Mouse (Mus musculus) R1 (cell line): ENCODE results near the gene Fam171a2.

Experiments used
- DNase-seq: peaks from one replicate; pipeline ENCODE4 v3.0.0-alpha.2; 2018; ENCODE audit warnings: low read depth, low spot score

The Fam171a2 gene

DNA sequence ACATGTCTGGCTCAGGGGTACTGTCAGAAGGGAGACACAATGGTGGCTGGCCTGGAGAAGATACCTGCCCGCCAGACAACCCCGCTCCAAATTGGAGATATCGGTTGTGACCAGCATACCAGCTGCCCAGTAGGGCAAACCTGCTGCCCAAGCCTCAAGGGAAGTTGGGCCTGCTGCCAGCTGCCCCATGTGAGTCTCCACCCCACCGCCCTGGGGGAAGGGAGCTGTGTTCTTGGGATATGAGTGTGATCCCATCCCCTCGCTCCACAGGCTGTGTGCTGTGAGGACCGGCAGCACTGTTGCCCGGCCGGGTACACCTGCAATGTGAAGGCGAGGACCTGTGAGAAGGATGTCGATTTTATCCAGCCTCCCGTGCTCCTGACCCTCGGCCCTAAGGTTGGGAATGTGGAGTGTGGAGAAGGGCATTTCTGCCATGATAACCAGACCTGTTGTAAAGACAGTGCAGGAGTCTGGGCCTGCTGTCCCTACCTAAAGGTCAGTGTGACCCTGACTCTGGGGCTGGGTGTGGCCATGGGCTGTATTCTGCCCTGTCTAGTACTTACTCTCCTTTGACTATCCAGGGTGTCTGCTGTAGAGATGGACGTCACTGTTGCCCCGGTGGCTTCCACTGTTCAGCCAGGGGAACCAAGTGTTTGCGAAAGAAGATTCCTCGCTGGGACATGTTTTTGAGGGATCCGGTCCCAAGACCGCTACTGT, 11.6 kb downstream of the Fam171a2 start:
- no peak for DNase-seq

DNA sequence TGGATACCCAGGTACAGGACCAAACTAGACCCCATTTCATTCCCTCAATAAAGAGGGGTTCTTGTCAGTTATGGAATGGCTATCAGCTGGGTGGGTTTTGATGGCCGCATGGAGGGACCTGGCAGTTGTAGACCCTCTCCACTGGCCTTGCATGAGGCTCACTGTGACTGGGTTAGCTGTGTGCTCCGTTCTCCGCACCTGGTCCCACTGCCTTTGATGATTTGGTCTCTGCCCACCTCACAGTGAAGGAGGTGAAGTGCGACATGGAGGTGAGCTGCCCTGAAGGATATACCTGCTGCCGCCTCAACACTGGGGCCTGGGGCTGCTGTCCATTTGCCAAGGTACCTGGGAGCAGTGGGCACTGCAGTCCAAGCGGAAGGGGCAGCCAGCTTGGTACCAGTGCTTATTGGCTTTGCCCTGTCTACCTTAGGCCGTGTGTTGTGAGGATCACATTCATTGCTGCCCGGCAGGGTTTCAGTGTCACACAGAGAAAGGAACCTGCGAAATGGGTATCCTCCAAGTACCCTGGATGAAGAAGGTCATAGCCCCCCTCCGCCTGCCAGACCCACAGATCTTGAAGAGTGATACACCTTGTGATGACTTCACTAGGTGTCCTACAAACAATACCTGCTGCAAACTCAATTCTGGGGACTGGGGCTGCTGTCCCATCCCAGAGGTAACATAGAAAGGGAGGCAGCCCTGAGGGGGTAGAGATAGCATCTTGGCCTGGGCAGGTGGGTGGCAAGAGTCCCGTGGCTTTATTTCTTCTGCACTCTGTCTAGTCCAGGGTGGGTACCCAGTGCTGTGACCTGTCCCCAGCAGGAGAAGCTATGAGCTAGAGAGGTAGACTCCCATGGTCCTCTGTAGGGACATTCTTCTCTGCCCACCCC, 12.4 kb downstream of the Fam171a2 start:
- no peak for DNase-seq

DNA sequence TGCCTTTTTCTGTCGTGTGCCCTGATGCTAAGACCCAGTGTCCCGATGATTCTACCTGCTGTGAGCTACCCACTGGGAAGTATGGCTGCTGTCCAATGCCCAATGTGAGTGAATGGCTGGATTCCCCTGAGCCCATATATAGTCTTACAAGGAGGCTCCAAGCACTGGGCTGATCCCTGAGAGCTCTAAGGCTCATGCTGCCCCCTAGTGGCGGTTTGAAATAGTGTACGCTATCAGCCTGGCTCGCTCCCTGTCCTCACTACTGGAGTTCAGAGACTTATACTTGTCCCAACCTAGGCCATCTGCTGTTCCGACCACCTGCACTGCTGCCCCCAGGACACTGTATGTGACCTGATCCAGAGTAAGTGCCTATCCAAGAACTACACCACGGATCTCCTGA, 13.1 kb downstream of the Fam171a2 start:
- DNase-seq, result peak; percentile 89

DNA sequence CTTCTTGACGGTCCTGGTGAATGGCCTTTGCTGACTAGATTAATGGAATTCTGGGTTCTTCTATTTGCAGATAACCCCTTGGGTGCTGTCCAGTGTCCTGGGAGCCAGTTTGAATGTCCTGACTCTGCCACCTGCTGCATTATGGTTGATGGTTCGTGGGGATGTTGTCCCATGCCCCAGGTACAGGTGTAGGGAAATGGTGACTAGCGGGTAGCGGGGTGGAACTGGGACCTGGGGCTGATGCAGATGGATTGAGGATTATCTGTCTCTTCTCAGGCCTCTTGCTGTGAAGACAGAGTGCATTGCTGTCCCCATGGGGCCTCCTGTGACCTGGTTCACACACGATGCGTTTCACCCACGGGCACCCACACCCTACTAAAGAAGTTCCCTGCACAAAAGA, 13.6 kb downstream of the Fam171a2 start:
- DNase-seq, result no peak

DNA sequence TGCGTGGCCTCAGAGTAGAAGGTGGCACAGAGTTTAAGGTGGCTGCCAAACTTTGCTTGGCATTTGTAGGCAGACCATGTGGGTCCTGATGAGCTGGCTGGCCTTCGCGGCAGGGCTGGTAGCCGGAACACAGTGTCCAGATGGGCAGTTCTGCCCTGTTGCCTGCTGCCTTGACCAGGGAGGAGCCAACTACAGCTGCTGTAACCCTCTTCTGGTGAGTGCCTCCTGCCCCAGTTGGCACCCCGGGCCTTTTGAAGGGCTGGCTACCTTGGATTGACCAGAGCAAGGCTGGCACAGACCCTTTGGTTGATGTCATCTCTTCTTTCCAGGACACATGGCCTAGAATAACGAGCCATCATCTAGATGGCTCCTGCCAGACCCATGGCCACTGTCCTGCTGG, 14.6 kb downstream of the Fam171a2 start:
- DNase-seq, result no peak

DNA sequence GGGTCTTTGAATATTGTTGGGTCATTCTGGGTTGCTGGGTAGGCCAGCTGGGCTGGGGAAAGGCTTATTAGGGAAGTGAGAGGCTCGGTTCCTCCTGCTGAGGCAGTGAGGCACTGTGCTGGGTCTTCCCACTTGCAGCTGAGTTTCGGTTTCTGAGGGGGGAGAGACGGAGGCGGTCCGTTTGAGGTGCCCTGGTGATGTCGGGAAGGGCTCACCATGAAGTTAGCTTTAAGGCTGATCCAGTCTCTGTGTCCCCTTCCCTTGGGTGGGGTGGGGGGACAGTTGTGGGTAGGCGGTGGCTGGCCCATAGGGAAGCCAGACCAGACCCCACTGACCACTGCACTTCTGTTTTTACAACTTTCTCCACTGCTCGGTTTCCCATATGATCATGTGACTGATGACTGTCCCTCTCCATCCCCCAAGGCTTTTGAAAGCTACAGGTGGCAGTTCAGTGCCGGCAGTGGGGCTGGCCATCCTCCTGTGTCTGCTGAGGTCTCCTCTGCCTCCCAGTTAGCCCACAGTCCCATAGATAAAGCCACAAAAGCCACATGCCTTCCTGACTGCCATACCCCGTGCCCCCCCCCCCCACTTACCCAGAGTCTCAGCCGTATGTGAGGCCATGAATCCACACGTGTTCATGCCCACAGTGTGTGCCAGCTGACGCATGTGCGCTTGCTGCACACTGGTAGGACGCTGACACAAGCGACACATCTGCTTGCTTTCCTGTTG, 15.2 kb downstream of the Fam171a2 start:
- DNase-seq, result no peak

DNA sequence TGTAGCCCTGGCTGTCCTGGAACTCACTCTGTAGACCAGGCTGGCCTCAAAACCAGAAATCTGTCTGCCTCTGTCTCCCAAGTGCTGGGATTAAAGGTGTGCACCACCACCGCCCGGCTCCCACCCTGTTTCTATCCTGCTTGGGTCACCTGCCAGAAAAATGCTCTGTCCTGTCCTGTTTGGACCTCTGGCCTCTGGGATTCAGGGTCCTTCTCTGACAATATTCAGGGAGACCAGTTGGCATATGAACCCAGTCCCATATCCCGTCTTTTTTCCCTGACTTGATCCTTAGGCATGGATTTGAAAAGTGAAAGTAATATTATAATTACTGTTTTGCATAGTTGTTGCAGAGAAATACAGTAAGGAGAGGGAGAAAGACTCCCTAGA, 15.8 kb downstream of the Fam171a2 start:
- no peak for DNase-seq

DNA sequence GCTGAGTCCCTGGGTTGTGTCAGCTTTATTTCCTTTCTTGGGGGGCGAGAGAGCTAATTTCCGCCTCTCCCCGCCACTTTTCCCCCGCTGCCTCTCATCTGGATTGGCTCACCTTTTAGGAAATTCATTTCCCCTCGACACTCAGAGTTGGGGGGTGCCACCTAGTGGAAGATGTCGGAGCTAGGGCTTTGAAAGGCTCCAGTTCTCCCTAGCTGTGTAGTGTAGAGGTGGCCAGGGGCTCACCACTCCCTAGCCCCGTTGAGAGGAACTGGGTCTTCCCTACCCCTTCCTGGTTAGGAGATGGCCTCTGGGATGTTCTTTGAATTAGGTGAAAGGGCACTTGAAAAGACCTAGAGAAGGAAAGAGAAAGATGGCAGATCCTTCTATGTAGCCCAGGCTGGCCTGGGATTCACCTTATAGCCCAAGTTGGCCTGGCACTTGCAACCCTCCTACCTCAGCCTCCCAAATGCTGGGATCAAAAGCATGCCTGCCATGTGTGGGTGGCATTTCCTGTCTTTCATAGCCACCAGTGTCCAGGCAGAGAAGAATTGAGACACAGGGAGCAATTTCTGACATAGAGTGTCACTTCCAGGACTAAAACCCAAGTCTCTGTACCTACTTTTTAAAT, 16.4 kb downstream of the Fam171a2 start:
- DNase-seq, result peak; percentile 94

DNA sequence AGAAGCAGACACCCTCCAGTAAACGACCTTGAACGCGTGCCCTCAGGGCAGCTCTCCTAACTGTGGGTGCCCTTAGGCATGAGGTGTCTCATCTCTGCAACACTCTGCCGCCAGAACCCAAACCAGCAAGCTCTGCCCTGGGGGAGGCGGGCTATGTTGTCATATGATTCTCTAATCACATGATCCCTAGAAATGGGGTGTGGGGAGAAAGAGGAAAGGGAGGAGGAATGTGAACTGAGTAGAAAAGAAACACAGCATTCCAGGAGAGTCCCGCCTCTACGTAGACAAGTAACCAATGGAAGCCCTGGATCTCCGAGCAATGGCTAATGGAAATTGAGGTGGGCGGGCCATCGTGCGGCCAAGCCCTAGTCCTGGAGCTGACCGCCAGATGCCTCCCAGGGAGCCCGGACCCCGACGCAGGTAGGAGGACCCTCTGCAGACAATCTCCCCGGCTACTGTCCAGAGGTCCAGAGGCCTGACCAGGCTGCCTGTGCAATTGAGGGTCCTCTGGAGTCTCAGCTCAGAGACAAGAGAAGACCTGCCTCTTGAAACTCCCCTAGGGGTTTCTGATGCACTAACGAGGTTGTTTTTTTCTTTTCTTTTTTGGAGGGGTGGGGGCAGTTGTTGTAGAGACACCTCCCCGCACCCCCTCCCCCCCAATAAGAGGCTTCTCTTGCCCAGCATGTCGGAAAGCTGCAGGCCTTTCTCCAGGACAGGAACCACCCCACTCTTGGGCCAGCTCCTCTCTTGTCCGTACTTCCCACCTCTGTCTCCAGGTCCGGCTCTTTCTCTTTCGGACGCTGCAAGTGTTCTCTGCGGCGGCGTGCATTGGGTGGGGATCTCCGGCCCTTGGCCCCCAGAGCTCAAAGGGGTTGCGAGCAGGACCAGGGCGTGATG, 17.1 kb downstream of the Fam171a2 start, which contains the start of gene Grn:
Grn (plus strand) TSS at position 195 of the 897 bp plus-strand sequence.
- peak; percentile 99 for DNase-seq

DNA sequence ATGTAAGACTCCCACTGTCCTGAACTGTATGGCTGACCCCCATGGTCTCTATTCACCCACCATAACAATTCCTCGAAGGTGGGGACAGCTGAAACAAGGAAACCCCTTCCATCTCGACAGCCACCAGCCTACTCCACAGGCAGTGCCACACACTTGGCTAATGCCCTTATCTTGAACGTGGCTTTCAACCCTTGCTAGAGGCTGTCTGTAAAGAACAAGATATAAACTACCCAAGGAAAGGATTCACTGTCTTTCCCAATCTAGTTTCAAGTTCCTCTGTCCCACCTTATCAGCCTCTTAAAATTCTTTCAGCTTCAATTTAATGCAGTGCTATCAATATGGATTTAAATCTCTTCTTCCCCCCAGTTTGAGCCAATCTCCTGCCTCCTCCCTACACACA, 17.9 kb downstream of the Fam171a2 start:
- DNase-seq, result no peak

DNA sequence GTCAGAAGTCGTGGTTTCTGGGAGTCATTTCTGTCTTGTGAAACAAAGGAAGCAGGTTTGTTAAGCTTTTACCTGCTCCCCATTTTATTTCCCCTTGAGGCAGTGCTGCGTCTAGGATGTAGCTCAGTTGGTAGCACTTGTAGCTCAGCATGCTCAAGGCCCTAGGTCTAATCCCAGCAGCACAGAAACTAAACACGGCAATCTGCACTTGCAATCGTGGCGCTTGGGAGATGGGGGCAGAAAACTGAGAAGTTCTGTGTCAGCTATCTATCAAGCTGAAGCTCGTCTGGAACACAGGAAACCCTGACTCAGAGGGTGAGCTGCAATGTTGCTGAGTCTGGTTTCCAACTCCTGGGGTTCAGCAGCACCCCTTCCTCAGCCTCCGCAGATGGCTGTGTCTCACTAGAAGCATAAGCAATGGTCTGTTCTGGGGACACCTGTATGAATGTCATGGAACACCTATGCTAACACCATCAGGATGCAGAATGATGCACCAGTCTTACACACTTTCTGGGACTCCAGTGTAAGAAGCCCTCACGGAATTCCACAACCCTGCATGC, 18.4 kb downstream of the Fam171a2 start:
- no peak for DNase-seq

DNA sequence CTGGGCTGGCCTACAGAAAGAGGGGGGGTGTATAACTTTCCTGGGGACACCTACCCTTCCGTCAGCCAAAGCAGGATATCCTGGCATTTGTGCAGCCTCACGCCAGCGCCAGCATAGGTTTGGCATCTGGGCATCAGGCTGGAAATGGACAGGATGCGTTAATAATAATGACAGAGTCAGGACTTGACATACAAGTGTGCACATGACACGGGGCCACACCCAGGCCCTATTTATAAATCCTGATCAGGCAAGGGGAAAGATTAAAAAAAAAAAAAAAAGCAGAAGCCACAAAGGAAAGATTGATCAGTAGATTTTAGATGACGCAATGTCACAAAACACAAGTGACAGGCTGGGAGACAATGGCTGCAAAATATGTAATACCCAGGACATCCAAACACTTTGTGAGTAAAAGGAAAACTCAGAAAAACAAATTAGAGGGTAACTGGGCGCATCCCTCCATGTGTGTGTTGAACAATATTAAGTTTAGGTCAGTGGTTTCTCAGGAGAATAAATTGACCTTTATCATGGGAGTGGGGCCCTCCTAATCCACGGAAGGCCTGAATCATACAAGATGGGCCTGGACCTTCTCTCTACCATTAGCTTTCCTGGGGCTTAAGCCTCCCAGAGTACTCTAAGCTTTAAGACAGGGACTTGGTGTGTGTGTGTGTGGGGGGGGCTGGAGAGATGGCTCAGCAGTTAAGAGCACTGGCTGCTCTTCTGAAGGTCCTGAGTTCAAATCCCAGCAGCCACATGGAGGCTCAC, 21.7 kb downstream of the Fam171a2 start:
- DNase-seq, result no peak

DNA sequence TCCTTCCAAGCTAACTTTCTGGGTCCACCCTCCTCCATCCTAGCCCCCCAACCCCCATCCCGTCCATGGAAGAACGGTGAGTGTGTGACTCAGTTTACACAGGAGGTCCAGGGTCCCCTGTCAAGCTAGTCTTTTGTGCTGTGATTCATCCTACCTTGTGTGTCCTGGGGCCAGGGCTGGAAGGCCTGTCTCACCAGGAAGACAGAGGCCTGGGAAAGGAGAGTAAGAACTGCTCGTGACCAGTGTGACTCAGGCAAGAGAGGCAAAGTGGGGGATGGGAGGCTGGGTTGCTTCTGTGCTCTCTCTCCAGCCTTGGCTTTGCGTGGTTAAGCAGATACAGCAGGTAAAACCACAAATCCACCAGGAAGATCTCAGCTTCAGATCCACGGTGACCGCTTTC, 22.8 kb downstream of the Fam171a2 start:
- DNase-seq, result no peak

DNA sequence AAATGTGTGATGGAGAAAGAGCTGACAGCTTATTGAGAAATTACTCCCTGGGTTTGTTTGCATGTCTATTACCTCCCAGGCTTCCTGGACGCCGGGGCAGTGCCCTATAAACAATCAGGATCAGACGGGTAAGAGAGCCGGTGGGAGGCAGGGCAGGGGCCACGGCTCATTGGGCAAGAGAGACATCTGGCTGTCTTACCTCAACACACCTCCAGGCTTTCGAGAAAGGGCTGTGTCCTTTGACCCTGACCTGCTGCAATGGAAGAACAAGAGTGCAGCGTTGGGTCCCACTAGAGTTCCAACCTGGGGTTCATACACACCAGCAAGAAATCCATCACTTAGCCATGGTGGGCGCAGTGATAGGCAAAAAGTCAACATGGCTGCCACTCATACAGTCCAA, 25.9 kb downstream of the Fam171a2 start:
- DNase-seq, result no peak

DNA sequence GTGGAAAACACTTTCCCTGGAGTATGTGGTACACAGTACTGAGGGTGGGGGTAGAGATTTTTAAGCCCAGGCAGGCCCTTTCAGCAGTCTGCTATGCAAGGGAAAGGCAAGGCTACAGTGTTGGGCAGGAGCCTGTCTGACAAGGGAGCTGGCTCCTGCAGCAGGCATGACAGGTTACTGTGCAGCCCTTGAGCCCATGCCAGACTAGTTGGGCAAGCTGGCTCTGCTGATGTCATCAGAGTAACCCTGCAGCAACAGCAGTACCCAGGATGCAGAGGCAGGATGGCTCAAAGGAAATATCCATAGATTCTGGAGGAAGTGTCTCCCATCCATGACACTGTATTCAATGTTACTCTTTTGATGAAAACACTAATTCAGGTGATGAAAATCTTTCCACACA, 28.6 kb downstream of the Fam171a2 start:
- no peak for DNase-seq

DNA sequence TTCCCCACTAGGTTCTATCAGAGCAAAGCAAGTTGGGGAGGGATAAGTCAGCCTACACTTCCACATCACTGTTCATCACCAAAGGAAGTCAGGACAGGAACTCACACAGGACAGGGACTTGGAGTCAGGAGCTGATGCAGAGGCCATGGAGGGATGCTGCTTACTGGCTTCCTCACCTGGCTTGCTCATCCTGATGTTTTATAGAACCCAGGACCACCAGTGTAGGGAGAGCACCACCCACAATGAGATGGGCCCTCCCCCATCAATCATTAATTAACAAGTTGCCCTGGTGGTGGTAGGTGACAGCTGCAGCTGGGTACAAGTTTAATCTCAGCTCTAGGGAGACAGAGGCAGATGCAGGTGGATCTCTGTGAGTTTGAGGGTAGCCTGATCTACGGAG, 30.3 kb downstream of the Fam171a2 start:
- DNase-seq, result no peak

DNA sequence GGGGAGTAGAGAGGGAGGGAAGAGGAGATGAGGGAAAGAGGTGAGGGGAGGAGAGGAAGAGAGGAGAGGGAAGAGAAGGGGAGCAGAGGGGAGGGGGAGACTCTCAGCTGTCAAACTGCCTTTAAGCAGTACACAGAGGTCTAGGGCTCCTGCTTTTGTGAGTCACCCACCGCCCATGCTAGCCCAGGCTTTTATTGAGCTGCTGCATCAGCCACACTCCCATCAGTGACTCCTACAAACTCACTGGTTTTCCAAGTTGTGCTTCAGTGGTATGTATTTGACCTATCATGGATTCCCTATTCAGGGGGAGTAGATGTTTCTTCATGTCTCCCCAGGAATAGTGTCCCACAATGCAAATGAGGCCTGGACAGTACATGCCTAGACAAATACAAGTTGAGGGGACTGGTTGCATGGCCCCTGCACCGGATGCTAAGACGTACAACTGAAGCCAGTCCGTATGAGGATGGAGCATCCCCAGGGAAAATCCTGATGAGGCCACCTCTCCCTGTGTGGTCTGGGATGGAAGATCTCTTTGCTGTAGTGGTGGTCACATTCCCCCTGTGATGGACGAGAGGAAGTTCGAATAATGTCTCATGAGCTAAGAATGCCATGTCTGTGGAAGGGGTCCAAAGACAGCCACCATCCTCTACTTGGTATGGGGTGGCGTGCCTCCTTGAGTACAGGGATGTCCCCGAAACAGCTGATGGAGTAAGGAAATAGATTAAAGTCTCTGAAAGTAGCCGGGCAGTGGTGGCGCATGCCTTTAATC, 32.3 kb downstream of the Fam171a2 start:
- DNase-seq, result no peak

DNA sequence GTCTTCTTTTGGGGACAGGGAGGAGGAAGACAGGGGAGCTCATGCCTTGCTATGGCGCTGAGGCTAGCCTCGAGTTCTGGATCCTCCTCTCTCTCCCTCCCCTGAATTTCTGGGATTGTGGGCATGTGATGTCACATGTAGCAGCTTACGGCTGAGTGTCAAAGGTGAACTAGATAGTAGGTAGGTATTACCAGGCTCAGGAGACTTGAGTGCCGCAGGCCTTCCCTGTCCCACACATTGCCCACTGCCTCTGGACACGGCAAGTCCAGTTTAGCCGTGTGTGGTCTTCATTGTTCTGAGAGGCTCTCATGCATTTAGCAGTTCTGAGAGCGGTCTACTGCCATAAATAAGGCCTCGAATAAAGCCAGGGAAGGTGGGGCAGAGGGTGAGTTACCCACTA, 34.4 kb downstream of the Fam171a2 start:
- DNase-seq, result no peak

DNA sequence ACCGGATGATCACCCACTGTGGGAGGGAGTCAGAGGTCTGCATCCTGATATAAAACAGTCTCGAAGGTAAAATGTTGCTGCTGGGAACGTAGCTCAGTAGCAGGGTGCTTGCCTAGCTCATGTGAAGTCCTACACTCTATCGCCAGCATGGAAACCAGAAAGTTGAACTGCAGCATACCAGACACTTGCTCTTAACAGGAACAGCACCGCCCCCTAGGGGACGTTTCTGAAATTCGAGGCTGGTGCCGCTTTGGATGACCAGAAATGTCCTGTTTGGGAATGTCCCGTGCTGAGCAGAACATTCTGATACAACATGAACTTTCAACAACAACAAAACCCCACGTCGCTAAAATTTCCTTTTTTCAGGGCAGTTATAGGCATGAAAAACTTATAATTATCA, 35.8 kb downstream of the Fam171a2 start:
- peak; percentile 91 for DNase-seq
